Mouse (Mus musculus) brain, embryonic 14.5 days (tissue): ENCODE data around the gene D230025D16Rik. TPM values are rescaled to one million over a fixed set of nuclear protein-coding genes. Genes with fewer than 3 reads are reported as not detected.
"Not testable (repeated sequence)": the region's sequence is repeated elsewhere in the genome, so short reads cannot be mapped to it uniquely, and the experiment has no call there.

Experiments
- DNase-seq: peaks from one replicate; pipeline ENCODE4 v3.0.0-alpha.2; 2011; ENCODE audit warnings: low read depth
- CTCF ChIP-seq: fragments of 200-500 bp; IDR thresholded peaks from 2 replicates; pipeline ENCODE4 v1.5.1; 2012; ENCODE audit warnings: inconsistent platforms, mild to moderate bottlenecking, moderate library complexity, borderline replicate concordance; ENCODE audit not compliant: insufficient read depth, insufficient read length; ENCODE audit errors: extremely low read depth
- POLR2A ChIP-seq: fragments of 200-500 bp; IDR thresholded peaks from 2 replicates; pipeline ENCODE4 v1.6.1; 2012; ENCODE audit warnings: mild to moderate bottlenecking, inconsistent platforms, borderline replicate concordance; ENCODE audit not compliant: poor library complexity, insufficient read depth, insufficient read length, severe bottlenecking; ENCODE audit errors: extremely low read depth
- polyA plus RNA-seq: library from polyadenylated mRNA; depleted of rRNA; stranded (reverse); fragments of >200 nt; gene quantifications from 2 replicates; pipeline ENCODE4 v1.2.3, GENCODE M21; 2012; rRNA removed

Gene D230025D16Rik
- polyA plus RNA-seq, 1 experiment, result 33.4 TPM

- DNase-seq, result peak; percentile 82
- TF ChIP-seq CTCF (peak; percentile 90), POLR2A (no peak)
Observed at GRCm38 (mm10) chr8:105290554-105291314, 65.8 kb downstream of the D230025D16Rik start.

GRCm38 (mm10) chr8:105291364-105291763 lies 66.4 kb downstream of the D230025D16Rik start:
- DNase-seq, result not testable (repeated sequence)

DNA sequence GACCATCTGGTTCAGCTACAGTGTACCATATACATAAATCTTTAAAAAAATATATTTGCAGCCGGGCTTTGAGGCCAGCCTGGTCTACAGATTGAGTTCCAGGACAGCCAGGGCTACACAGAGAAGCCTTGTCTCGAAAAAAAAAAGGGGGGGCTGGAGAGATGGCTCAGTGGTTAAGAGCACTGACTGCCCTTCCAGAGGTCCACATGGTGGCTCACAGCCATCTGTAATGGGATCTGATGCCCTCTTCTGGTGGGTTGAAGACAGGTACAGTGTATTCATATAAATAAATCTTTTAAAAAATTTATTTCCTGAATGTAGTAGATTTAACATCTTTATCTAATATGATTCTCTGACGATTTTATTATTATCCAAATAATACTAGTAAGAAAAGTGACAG lies 66.9 kb downstream of the D230025D16Rik start:
- DNase-seq, result not testable (repeated sequence)

GRCm38 (mm10) chr8:105292471-105292870 lies 67.5 kb downstream of the D230025D16Rik start:
- DNase-seq, result no peak
- no peak for TF ChIP-seq CTCF
- no peak for TF ChIP-seq POLR2A

DNA sequence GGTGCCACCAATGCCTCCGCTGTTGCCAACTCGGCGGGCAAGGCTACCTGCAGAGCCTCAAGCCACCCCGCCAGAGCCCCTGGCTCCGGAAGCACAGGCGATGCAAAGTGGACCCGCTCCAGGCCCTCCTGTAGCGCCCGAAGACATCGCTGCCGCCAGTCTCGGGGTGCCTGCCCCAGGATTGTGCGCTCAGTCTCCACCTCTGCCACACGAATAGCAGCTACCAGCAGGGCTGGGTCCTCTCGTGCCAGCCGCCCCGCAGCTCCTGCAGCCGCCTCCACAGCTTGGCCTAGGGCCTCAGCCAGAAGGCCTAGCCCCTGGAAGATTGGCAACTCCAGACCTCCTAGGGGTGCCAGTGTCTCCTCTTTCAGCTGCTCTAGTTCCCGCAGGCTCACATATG lies 68.5 kb downstream of the D230025D16Rik start:
- TF ChIP-seq CTCF (no peak), POLR2A (no peak)
- DNase-seq, result no peak

DNA sequence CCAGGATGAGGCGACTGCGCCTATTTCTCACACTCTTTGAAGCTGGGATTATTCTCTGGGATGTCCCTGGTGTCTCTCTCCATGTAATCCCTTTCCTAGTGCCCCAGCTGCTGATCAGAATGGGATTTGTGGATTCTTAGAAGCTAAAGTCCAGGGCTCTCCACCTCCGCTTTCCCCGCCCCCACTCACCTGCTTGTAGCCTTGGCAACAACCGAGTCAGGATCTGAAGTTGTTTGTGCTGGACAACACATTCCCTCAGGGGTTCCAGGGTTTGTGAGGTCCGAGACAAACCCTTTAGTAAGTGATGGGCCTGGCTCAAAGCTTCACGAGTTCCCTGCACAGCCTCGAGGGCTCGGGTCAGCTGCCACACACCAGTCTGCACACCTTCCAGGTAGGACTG lies 69.8 kb downstream of the D230025D16Rik start:
- no peak for DNase-seq
- TF ChIP-seq POLR2A, result no peak
- TF ChIP-seq CTCF, result no peak

- TF ChIP-seq CTCF (no peak), POLR2A (no peak)
- DNase-seq, result no peak
Observed at GRCm38 (mm10) chr8:105295256-105295655, 70.3 kb downstream of the D230025D16Rik start.

- no peak for DNase-seq
- TF ChIP-seq POLR2A (no peak), CTCF (no peak)
Observed at GRCm38 (mm10) chr8:105295895-105296573, 71.1 kb downstream of the D230025D16Rik start, which contains the start of gene Exoc3l. Gene Exoc3l (minus strand): TSS chr8:105296101.

DNA sequence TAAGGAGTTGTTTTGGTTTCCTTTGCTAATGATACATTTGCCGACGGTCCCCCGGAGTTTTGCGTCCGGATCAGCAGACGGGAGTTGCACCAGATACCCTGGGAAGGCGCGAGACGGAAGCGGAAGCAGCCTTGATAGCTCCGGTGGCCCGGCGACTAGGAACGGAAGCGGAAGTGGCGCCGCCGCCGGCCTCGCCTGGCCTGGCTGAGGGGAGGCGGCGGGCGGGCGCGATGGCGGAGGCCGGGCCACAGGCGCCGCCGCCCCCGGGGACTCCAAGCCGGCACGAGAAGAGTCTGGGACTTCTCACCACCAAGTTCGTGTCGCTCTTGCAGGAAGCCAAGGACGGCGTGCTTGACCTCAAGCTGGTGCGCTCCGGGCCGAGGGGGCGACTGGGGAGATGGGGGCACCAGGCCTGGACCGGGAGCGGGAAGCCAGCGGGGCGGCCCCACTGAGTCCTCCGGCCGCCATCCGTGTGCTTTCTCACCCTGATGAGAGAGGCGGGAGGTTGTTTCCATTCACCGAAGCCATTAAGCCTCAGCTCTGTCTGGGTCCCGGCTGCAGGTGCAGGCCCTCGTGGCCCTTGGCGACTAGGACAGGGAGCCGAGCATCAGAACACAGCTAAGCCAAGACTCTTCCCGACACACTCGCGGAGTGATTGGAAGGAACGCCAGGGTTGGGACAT lies 72.7 kb downstream of the D230025D16Rik start, which contains the start of gene E2f4:
TSS of gene E2f4 (plus strand) at position 153 of the 682 bp plus-strand sequence.
- DNase-seq, result peak; percentile 97
- peak; percentile 94 for TF ChIP-seq POLR2A
- TF ChIP-seq CTCF, result no peak

DNA sequence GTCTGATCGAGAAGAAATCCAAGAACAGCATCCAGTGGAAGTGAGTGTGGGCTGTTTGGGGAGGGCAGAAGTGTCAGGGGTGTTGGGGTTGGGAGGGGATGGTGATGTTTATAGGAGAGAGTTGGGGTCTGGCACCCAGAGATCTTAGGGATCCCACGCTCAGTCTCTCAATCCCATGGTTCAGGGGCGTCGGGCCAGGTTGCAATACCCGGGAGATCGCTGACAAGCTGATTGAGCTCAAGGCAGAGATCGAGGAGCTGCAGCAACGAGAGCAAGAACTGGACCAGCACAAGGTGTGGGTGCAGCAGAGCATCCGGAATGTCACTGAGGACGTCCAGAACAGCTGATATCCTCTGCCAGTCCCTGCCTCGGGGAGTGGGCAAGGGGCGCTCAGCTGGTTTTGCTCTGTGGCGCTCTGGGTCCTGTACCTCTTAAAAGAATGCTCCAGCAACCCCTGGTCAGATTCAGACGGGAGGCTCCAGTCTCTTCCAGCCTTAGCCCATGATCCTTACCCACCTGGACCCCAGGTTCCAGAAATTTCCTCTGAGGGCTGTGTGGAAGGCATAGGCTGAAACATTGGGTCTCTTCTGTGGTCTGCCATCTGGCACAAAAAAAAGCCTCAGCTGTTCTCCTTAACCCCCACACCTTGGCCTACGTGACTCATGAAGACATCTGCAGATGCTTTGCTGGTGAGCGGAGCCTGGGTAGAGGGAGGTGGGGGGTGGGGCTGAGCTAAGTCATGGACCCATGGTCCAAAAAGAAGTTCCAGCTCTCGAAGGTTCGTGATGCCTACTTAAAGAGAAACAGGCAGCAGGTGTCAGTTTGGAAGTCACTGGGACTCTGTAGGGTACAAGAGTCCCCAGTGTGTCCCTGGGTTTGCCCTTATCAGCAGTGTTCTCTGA lies 73.7 kb downstream of the D230025D16Rik start:
- TF ChIP-seq CTCF (no peak), POLR2A (no peak)
- DNase-seq, result no peak

DNA sequence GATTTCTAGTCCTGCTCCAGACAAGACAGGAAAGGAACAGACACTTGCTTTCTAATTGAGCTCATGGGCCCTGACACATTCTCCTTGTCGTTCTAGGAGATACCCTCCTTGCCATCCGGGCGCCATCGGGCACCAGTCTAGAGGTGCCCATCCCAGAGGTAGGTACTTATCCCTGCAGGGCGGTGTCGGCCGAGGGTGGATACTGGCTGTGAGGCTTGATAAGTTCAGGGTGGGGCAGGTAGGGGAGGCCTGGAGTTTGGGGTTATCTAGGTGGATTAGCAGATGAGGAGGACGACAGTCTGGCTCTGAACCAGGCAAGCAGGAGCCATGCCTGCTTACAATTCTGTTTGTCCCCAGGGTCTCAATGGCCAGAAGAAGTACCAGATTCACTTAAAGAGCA lies 75.0 kb downstream of the D230025D16Rik start:
- no peak for DNase-seq
- TF ChIP-seq POLR2A (no peak), CTCF (no peak)

Other genes with a start within 250 kb of the D230025D16Rik start
- not detected in 2 replicates for gene Ces2h, start 224.3 kb upstream of the D230025D16Rik start, polyA plus RNA-seq
- not detected in 2 replicates for gene Ces3a, start 176.5 kb upstream of the D230025D16Rik start, polyA plus RNA-seq
- not detected in 2 replicates for gene Ces3b, start 141.4 kb upstream of the D230025D16Rik start, polyA plus RNA-seq
- gene Ces4a, start 93.3 kb upstream of the D230025D16Rik start, polyA plus RNA-seq, result 0.04 TPM in 1 of 2 replicates, not detected in the other
- gene Cbfb, start 54.5 kb upstream of the D230025D16Rik start, polyA plus RNA-seq, result 26.5 and 31.9 TPM in 2 replicates
- gene B3gnt9, start 30.0 kb downstream of the D230025D16Rik start, polyA plus RNA-seq, result 5.9 and 6.6 TPM in 2 replicates
- gene Tradd, start 39.5 kb downstream of the D230025D16Rik start, polyA plus RNA-seq, result 7.1 and 7.9 TPM in 2 replicates
- gene Fbxl8, start 39.5 kb downstream of the D230025D16Rik start, polyA plus RNA-seq, result 1.00 TPM in 2 replicates
- 0.42 and 0.60 TPM in 2 replicates for gene Hsf4, start 44.7 kb downstream of the D230025D16Rik start, polyA plus RNA-seq
- 1.3 and 1.8 TPM in 2 replicates for gene Nol3, start 51.0 kb downstream of the D230025D16Rik start, polyA plus RNA-seq
- 176 and 217 TPM in 2 replicates for gene 4931428F04Rik, start 64.7 kb downstream of the D230025D16Rik start, polyA plus RNA-seq
- 12.6 and 13.7 TPM in 2 replicates for gene Exoc3l, start 71.0 kb downstream of the D230025D16Rik start, polyA plus RNA-seq
- 89.4 and 126 TPM in 2 replicates for gene E2f4, start 72.5 kb downstream of the D230025D16Rik start, polyA plus RNA-seq
- gene Elmo3, start 80.5 kb downstream of the D230025D16Rik start, polyA plus RNA-seq, result 2.3 TPM in 2 replicates
- 2.3 and 2.4 TPM in 2 replicates for gene Lrrc29, start 101.1 kb downstream of the D230025D16Rik start, polyA plus RNA-seq
- gene Tmem208, start 101.2 kb downstream of the D230025D16Rik start, polyA plus RNA-seq, result 93.6 and 144 TPM in 2 replicates
- gene Fhod1, start 122.8 kb downstream of the D230025D16Rik start, polyA plus RNA-seq, result 5.8 and 7.8 TPM in 2 replicates
- 39.3 and 56.1 TPM in 2 replicates for gene Slc9a5, start 123.7 kb downstream of the D230025D16Rik start, polyA plus RNA-seq
- 11.5 and 13.6 TPM in 2 replicates for gene Plekhg4, start 148.1 kb downstream of the D230025D16Rik start, polyA plus RNA-seq
- 0.04 and 0.05 TPM in 2 replicates for gene Kctd19, start 188.4 kb downstream of the D230025D16Rik start, polyA plus RNA-seq
- 1.4 and 1.6 TPM in 2 replicates for gene Lrrc36, start 188.4 kb downstream of the D230025D16Rik start, polyA plus RNA-seq
- gene Tppp3, start 246.4 kb downstream of the D230025D16Rik start, polyA plus RNA-seq, result 62.7 and 89.6 TPM in 2 replicates